Mouse (Mus musculus) gonadal fat pad, adult 2 months (tissue): ENCODE measurements around the gene Fer1l5. TPM values are rescaled to one million over a fixed set of nuclear protein-coding genes. Genes with fewer than 3 reads are reported as not detected.

Experiments used
- DNase-seq: peaks from one replicate; pipeline ENCODE4 v3.0.0-alpha.2; 2012; ENCODE audit warnings: low read depth
- polyA plus RNA-seq: library from polyadenylated mRNA; depleted of rRNA; stranded (reverse); fragments of >200 nt; gene quantifications from 2 replicates; pipeline ENCODE4 v1.2.3, GENCODE M21; 2012

Fer1l5 gene
- polyA plus RNA-seq, 1 experiment, result 0.20 TPM

DNA sequence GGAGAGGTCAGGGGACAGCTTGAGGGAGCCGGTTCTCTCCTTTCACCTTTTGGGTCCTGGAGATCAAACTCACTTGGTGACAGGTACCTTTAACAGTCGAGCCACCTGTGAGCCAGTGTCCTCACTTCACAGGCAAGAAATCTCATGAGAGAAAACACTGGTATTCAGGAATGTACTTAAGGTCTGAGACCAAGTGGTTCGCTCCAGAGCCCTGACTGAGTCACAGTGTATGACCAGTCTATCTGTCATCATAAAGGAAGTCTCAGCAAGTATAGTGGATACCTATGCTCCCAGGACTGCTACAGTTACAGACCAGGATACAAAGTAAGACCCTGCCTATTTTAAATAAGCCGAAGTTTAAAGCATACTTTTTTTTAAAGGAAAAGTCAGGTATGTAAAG is 60.9 kb downstream of the Fer1l5 start:
- no peak for DNase-seq

DNA sequence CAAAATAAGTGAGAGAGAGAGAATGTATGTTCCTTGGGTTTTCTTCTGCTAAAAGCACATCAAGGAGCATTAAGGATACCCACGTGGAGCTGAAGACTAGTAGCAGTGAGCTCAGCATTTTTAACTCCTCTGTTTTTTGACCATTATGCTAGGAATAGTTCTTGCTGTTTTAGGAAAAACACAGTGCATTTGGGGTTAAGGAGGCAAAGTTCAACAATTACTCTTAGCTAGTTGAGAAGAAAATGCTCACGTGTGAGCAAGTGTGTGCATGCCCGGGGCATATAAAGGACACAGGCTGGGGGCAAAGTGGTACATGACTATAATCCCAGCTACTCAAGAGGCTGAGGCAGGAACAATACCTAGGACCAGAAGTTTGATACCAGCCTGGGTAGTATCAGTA is 61.5 kb downstream of the Fer1l5 start:
- DNase-seq, result no peak

DNA sequence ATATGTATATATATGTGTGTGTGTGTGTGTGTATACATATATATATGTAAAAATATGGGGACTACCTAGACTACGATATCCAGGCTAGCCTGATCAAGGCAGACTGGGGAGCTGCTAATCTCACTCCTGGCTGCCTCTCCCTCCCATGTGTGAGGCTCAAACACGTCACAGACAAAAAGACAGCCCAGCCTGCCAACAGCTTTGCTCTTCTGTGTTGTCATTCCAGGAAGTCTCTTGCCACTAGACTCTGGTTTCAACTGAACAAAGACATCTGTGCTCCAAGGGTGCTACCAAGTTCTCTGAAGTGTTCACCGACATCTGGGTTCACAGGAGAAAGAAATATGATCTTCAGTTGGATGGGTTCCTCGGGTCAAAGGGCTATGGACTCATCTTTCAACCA is 63.0 kb downstream of the Fer1l5 start:
- no peak for DNase-seq

DNA sequence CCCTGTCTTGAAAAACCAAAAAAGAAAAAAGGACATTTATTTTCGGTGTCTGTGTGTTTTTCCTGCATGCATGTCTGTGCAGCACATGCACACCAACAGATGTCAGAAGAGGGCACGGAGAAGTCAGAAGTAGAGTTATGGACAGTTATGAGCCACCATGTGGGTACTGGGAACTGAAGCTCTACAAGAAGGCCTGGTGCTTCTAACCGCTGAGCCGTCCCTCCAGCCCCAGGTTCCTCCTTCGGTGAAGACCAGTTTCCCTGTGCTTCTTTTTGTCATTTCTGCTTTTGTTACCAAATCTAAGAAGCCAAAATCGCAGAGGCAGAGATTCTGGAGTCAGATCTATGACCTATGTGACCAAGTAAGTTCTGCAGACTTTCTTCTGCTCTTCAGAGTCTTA is 64.4 kb downstream of the Fer1l5 start:
- DNase-seq, result no peak

DNA sequence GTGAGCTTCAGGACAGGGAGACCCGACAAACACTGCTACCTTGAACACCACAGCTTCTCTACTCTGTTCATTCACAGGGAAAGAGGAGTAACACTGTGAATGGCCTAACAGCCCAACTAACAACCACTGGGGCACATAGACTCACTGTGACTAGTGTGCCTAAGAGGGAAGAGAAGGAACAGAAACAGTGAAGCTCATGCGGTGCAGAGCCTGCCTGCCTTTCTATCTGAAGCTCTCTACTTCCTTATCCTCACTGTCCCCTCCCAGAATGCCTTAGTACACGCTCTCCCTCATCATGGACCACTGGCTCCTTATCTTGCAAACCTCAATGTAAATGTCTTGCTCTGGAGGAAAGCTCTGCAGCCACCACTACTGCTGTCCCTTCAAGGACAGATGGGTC is 65.1 kb downstream of the Fer1l5 start:
- DNase-seq, result no peak

DNA sequence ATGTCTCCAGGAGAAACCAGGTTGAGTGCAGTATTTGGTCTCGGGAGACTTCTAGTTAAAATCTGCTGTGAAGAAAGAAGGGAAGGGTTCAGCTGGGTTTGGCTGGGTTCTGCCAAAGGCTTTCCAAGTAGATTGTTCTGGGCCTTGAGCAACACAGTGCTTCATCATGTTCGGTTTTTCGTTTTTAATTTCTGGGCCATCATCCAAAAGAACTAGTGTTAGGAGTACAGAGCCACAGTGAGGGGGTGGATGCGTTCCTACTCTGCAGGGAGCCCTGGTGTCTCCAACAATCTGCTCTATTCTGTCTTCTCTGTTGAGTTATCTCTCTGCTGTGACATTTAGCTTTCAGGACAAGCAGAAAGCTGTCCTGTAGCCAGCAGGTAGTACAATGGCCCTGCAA is 69.0 kb downstream of the Fer1l5 start:
- DNase-seq, result peak; percentile 84

DNA sequence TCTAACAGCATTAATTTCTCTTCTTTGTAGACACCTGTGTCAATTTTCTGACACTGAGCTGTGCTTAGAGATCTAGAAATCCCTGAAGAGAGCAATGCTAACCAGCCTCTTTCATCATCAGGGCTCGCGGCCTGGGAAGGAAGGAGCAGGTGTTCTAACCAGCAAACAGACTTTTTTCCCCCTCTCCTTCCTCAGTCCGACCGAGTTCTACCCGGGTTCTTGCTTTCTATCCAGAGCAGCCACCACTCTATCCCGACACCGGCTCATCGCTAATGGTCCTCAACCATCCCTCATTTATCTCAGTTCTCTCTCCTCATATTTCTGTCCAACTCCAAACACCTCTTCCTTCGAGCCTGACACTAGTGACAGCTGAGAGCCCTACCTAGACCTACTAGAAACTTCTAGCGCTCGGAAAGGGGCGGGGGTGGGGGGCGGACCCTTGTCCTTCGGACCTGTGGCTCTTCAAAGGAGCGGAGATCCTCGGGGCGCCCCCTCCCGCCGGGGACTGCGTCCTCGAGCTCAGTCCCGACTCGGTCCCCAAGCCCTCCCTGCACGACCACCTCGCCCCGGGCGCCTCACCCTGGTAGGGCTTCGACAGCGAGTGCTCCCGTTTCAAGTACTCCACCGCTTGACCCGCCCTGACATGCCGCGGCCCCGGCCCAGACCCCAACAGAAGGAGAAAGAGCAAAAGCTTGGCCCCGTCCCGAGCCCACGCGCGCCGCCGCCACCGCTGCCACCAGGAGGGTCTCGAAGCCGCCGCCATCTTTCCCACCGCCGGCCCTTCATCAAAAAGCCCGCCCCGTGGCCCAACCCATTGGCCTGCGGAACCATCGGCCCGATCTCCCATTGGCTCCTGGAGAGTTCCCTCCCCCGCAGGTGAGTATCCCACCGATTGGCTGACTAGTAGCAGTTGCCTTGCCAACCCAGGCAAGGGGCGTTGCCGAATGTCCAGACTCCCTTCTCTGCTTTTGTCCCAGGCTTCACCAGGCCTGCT is 72.7 kb downstream of the Fer1l5 start, which contains the start of gene Lman2l:
Gene Lman2l (minus strand): TSS at position 801 of the 994 bp plus-strand sequence.
- peak; percentile 60 for DNase-seq

DNA sequence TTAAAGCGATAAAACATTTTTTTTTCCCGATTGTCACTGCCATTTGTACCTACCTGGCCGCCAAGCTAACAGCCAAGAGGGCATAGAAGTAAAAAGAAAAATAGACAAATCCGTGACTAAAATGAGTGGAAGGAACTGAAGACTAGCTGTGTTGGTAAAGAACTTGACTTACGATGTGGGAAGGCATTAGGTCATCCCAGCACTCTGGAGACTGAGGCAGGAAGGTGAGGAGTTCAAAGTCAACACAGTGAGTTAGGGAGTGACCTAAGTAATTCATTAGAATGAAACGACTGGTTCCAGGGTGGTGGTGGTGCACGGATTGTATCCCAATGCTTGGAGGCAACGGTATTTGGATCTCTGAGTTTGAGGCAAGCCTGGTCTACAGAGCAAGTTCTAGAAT is 73.4 kb downstream of the Fer1l5 start:
- no peak for DNase-seq

DNA sequence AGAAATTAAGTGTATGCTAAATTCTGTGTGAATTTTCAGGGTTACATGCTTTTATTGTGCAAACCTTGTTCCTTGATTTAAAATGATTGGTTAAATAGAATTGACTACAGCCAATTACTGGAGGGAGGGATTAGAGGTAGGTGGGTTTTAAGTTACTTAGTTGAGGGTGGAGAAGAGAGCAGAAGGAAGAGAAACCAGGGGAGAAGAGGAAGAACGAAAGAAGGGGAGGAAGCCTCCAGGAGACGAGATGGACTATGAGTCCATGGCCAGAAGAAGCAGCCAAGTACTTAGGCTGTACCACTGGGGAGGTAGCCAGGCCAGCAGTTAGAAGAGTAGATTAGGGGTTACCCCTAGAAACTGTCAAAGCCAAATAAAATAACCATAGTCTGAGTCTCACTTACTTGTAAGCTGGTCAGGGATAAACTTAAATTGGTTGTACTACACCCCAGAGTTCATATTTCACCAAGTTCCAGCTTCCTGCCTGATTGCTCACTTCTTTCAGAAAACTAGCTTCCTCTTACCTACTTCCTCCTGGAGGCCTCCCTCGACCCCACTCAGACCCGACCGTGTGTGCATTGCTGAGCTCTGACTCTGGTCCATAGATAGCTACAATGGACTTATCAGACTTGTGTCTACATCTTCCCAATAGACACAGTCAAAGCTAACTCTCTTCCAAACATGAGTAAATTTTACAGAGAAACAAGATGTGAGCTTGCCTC is 74.2 kb downstream of the Fer1l5 start:
- DNase-seq, result no peak

DNA sequence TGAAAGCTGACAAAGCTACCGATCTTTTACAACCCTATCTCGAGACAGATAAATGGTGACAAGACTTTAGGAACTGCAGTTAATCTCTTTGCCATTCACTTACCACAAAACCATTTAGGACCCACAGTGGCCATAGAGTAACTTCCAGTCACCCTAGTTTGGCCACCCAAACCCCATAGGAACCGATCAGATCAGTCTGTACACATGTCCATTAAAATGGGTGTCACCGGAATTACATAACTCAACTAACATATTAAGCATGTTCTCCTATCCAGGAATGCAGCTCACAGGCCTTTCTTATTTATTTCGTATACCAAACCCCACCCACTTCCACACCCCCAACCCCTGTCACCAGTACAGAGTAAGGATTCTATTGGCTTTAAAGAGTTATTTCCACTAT is 74.8 kb downstream of the Fer1l5 start:
- no peak for DNase-seq

DNA sequence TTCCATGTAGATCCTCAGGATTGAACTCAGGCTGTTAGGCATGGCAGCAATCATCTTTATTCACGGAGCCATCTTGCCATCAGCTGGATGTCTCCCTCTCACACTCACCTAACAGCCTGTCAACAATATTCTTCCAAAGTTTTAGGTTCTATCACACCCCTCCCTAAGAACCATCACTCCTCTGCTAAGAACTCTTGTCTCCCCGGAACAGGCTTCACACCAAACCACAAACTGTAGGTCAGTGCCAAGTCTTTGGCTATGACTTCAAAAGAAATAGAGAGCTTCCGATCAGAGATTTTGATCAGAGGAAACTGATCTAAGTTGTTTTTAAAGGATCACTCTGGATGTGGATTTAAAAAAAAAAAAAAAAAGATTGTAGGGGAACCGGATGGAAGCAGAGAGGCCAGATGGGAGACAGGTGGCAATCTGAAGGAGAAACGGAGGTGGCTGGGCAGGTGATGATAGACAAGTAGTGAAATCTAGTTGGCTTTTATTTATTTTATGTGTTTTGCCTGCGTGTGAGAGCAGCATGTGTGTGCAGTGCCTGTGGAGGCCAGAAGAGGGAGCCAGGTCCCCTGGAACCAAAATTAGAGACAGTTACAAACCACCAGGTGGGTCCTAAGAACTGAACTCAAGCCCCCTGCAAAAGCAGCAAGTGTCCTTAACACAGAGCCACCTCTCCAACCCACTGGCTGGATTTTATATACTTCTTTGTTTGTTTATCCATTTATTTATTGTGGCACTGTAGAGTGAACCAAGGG is 82.1 kb downstream of the Fer1l5 start:
- no peak for DNase-seq

DNA sequence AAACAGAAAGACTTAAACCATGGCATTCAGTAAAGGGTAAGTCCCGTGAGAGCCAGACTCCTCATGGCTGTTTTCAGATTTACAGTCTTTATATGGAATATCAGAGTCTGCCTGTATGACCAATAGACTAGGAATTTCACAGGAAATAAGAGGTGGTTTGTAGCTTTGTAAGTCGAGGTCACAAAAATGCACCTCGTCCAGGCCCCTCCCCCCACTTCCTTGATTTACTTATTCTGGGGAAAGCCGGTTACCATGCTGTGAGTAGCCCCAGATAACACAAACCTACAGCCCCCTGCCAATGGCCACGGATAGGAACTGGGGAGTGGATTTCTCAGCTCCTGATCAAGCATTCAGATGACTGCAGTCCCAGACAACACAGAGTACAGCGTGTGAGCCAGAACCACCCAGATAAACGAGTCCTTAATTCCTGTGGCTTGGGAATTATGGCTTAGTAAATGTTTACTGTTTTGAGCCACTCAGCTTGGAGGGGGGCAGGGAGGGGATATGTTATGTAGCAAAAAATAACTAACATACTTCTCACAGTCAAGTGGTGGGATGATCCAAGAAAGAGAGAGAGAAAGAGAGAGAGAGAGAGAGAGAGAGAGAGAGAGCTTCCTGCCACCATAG is 85.4 kb downstream of the Fer1l5 start:
- no peak for DNase-seq

DNA sequence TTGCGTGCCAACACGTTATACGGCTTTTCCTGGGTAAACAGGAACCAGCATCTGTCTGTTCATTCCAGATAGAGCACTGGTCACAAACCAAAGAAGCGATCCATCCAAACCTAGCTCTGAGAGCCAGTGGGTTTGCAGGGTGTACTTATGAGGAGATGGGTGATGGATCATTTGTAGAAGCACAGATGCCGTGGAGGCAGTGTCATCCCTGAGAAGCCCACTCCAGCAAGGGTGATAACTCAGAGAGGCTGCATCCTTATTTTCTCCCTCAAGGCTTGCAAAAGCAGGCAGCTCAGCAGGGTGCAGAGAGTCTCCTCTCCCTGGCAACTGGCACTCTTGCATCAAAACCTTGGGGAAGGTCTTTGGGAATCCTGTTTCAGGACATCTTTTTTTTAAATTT is 86.1 kb downstream of the Fer1l5 start:
- no peak for DNase-seq

DNA sequence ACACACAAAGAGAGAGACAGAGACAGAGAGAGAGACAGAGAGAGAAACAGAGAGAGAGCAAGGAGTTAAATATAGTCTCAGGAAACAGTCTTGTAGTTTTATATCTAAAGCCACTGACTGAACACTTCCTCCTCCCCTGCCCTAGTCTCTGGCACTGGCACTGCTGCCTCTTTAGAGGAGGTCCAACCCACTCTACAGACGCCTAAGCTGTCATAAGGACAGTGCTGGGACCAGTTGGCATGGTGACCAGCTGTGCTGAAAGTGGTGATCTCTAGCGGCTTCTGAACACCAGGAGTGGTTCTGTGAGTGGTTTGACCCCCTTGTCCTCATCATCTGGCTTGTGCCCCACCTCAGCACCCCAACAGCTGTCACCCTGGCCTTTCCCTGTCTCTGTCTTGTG is 89.7 kb downstream of the Fer1l5 start:
- no peak for DNase-seq

DNA sequence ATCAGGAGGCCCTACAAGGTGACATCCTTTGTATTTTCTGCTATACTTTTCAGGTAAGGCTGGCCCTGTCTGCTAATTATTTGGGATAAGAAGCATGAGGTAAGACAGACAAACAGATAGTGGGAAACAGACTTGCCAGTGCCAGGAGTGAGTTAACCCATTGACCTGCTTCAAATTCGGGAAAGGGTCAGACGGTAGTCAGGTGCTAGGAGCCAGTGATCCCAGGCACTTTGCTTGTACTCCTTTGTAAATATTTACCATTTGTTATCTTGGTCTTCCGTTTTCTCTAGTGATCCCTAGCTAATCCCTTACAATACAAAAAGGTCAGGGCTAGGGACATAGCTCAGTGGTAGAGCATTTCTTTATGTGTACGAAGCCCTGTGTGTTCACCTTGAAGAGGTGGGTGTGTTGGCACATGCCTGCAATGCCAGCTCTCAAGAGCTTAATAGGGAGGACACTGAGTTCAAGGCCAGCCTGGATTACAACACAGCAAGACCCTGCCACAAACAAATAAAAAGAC is 93.6 kb downstream of the Fer1l5 start:
- no peak for DNase-seq

DNA sequence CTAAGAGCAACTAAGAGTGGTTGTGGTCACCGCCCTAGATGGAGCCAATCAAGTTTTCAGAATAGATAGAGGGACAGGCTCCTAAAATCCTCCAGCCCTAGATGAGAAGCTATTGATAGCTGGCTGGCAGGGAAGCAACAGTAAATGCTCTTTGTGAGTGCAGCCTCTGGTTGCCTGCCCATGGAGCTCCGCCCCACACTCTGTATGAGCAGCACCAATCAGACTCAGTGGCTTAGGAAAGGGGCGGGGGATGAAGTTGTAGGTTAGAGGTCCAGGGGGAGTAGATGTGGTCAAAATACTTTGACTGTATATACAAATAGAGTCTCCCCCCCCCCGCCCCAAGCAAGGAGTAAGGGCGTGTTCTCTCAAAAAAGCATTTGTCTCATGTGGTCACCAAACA is 95.4 kb downstream of the Fer1l5 start:
- DNase-seq, result no peak

DNA sequence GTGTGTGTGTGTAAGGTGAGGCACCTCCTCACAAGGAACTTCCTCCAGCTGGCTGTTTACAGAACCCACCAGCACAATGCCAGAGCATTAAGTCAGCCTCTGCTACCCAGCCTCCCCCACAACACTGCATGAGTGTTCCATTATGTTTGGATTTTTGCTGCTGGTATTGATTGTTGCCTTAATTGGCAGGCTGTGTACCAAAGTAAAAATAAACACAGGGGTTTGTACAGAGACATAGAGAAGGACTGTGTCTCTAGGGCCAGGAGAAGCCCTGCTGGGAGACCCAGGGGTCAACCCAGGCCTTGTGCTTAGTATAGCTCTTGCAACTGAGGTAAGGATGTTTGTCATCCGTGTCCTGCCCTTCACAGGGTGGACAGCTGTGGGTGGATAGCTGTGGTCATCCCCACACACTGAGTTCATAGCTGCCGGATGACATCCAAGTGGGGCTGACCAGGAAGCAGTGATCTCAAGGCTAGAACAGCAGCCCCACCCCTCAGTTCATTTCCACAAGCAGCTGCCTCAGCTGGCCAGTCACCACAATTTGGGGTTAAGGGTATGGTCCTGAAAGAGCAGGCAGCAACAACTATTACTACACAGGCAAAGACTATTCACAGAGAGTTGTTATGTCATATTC is 97.8 kb downstream of the Fer1l5 start:
- DNase-seq, result no peak

DNA sequence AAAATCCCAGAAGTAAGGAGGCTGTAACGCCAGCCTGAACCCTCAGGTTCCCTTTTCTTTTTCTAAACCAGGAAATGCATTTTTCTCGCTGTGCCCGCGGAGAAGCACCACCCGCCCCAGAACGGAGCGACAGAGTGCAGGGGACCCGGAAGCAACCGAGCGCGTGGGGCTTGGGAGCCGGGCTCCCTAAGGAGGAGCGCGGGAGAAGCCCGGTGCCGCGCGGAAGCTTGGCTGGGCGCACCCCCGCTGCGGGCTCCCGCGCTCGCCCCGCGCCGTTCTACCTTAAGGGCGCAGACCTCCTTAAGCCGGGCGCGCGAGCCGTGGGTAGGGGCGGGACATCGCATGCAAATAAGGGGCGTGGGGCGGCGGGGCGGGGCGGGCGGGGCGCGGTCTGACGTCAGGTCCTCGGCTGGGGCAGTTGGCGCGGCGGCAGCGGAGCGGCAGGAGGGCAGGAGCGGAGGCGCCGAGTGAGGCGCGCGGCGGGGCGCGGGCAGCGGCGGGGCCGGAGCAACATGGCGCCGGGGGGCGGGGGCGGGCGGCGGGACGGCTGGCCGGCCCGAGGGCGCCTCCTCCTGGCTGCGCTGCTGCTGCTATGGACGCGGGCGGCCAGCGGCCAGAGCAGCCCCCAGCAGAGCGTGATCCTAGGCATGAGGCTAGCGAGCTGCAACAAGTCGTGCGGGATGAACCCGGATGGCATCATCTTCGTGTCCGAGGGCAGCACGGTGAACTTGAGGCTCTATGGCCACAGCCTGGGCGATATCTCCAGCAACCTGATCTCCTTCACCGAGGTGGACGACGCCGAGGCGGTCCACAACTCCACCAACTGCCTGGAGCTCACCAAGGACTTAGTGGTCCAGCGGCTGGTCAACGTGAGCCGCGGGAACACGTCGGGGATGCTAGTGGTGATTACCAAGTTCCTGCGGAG is 99.4 kb downstream of the Fer1l5 start, which contains the start of gene Cnnm4:
Gene Cnnm4 (plus strand): TSS at position 440 of the 925 bp plus-strand sequence.
- DNase-seq, result no peak
